Mouse (Mus musculus): ENCODE results near the gene Slc47a1.

The Slc47a1 gene

DNA sequence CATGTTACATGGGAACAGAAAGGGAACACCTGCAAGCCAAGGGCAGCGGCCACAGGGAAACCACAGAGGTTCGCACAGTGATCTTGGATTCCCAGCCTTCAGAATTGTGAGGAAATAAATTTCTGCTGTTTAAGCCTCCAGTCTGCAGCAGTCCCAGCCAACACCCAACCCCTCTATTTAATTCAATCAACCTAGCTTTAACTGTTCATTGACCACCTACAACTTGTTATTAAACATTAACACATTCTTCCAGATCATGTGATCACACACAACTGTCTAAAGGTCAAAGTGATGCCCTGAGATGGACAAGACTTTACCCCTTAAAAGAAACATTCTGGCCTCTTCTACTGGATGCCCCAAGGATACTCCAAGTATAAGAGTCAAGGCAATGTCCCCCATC is 9.5 kb downstream of the Slc47a1 start:
- DNase-seq = no peak

GRCm38 (mm10) chr11:61366517-61367273 is 11.4 kb downstream of the Slc47a1 start:
- no peak for DNase-seq

DNA sequence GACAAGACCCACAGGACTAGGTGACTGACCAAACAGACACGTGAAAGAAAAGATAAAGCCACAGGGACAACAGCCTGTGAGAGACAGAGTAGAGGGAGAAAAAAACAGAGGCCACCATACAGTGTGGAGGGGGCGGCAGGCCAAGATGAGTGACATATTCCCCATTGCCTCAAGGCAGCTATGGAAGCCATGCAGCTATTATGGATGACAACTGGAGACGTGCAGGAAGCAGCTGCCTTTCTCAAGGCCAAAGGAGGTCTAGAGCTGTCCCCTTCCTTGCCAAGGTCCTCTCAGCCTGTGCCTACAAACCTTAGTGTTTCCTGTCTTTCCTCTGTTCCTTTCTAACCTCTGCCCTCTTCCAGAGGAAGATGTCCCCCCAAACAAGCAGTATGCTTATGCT is 12.2 kb downstream of the Slc47a1 start:
- DNase-seq = no peak

DNA sequence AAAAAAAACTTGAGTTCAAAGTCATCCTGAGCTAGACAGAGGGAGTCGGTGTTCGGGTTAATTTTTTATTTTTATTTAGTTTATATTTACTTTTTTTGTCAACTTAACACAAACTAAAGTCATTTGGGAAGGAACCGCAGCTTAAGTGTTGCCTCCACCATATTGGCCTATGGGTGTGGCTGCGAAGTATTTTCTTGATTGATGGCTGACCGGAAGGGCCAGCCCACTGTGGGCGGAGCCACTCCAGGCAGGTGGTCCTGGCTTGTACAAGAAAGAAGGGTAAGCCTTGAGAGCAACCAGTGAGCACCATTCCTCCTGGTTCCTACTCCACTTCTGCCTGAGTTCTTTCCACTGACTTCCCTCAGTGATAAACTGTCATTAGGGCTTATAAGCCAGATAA is 14.0 kb downstream of the Slc47a1 start:
- no peak for DNase-seq

GRCm38 (mm10) chr11:61361515-61362190 is 16.5 kb downstream of the Slc47a1 start:
- DNase-seq = no peak

DNA sequence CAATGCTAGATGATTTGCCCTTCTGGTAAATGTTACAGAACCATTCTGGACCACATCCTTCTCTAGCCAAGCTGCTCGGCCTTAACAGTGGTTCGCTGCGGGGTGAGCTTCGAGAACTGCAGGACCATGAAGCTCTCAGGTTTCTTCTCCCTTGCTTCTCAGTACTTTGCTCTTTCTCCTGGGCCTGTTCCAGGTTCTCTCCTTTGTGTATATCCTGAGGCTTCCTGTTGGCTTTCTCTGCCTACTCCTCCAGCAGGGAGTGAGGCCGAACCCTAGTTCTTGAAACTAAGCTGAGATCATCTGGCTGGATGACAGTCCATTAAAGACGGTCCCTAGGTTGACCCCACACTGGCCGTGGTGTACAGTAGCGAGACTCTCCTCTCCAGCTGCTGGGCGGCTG is 21.5 kb downstream of the Slc47a1 start:
- DNase-seq = no peak

- no peak for DNase-seq
Observed at GRCm38 (mm10) chr11:61356111-61356510, 22.0 kb downstream of the Slc47a1 start.

- no peak for DNase-seq
Observed at GRCm38 (mm10) chr11:61355351-61355750, 22.8 kb downstream of the Slc47a1 start.

GRCm38 (mm10) chr11:61354346-61354745 is 23.8 kb downstream of the Slc47a1 start:
- no peak for DNase-seq

DNA sequence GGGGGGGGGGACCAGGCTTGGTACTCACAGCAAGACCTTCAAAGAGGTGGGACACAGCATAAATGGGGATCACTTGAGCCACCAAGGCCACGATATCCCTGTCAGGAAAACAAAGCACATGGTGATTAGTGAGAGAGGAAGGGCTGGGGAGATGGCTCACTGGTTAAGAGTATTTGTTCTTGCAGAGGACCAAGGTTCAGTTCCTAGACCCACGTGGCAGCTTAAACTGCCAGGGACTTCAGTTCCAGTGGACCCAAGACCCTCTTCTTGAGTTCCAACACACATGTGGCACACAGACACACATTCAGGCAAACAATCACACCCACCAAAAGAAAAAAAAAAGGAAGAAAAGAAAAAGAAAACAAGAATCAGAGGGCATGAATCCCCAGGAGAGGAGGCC is 25.1 kb downstream of the Slc47a1 start:
- no peak for DNase-seq

DNA sequence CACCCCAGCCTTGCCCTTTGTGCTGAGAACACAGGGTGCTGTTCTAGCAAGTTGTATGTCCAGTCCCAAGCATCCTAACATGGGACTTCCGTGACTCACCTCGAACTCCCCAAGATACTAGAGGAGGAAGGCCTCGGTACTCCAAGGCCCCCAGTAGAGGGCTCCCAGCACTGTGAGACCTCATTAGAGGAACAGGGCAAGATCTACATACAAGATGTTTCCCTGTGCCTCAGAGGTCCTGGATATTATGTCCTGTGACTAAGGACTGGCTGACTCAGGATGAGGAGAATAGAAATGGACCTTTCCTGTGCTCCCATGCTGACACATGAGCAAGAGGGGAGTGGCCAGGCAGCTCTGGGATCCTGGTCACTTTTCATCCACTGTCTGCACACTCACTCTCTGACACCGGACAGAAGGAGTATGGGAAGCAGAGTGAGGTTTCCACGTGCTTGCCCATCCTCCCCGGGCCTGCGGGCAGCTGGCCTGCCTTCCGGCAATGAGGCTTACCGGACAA is 25.9 kb downstream of the Slc47a1 start:
- DNase-seq = no peak

DNA sequence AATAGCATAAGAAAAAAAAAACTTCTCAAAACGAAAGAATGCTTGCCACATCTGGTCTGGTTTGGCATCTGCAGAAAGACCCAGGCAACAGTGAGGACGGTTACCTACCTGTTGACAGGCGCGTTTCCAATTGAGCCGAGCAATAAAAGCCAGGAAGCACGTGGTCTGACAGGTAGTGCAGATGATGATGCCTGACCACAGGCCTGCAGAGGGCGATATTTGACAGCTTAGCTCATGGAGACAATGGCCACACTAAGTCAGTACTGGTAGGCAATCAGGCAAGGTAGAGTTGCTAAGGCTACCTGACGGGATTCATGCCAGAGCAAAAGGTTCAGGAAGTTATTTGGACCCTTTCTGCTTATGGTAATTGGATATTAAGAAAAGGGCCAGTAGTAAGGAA is 28.8 kb downstream of the Slc47a1 start:
- peak; percentile 87 for DNase-seq

GRCm38 (mm10) chr11:61346133-61346532 is 32.0 kb downstream of the Slc47a1 start:
- DNase-seq = no peak

- peak; percentile 65 for DNase-seq
Observed at GRCm38 (mm10) chr11:61342505-61343420, 35.4 kb downstream of the Slc47a1 start, which contains the start of gene Slc47a2. Gene Slc47a2 (minus strand): TSS chr11:61342860.

DNA sequence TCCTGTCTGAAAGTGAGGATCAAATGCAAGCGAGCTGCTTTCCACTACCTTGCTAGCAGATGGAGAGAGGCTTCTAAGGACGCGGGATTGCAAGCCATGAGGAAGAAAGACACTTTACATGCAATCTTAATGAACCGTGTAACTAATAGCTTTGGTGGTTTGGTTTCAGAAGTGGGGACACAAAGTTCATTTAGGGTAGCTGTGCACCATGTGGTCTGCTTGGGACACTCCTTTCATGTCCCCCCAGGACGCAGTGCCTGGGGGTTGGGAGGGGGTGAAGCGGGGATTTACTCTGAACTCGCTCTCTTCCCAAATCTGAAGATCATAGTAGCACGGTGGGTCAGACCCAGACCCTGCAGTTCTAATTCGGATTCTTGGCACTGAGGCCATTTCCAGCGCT is 36.2 kb downstream of the Slc47a1 start:
- DNase-seq = no peak

- no peak for DNase-seq
Observed at GRCm38 (mm10) chr11:61341233-61341632, 36.9 kb downstream of the Slc47a1 start.

DNA sequence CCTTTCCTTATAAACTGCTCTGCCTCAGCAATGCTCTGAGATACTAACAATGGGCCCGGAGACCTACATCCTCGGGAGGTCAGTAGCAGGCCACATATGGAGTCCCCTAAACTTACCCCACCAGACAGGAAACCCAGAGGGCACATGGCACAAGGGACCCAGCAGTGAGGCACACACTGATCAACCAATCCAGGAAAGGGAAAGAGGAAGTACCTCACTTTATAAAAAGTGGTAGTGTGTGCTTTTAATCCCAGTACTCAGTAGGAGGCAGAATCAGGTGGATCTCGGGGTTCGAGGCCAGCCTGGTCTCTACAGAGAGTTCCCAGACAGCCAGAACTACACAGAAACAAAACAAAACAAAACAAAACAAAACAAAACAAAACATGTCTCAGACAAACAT is 37.8 kb downstream of the Slc47a1 start:
- DNase-seq = no peak

DNA sequence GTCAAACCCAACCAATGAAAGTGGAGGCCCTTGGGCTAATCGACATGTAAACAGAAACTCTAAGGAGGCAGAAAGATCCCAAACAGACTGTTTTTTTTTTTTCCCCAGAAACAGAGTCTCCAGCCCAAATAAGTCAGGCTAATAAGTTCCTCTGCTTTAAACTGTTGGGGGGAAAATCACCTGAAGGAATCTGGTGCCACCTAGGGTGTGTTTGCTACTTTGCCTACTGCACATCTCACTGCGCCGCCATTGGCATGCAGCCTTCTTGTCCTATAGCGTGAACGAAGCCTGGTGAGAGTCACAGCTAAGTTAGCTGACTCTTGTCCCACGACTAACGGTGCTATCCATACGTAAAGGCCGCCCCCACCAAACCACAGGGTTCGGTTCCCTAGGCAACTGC is 40.6 kb downstream of the Slc47a1 start:
- peak; percentile 58 for DNase-seq

DNA sequence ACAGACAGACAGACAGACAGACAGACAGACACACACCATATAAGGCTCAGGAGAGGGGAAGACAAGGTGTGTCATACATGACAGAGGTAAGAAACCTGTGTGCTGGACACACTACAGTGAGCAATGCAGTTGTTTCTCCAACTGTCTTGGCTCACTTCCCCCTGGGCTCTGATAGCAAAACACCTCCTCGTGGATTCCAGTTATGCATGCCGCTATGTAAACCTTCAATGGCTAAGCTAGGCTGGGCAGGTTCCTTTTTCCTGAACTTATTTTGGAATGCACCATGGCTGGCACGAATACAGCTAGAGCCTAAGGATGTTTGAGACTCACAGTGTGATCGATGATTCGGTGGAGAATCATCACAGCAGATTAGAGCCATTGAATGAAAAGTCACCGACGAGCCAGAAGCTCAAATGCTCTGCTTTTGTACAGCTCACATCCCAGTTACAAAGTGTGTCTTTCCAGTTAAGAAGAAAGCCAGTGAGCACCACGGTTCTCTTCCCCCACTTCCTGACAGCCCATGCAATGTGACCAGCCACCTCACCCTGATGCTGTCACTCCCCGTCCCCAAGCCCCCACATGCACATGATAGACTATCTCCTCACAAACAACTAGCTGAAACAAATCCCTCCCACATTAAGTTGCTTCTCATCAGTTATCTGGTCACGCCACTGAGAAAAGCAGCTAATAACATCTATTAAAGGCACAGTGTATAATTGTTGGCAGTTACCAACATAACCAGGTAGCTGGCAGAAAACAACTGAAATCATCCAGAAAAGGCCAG is 57.0 kb downstream of the Slc47a1 start:
- DNase-seq = no peak

GRCm38 (mm10) chr11:61319923-61320567 is 58.1 kb downstream of the Slc47a1 start:
- DNase-seq = peak; percentile 15

DNA sequence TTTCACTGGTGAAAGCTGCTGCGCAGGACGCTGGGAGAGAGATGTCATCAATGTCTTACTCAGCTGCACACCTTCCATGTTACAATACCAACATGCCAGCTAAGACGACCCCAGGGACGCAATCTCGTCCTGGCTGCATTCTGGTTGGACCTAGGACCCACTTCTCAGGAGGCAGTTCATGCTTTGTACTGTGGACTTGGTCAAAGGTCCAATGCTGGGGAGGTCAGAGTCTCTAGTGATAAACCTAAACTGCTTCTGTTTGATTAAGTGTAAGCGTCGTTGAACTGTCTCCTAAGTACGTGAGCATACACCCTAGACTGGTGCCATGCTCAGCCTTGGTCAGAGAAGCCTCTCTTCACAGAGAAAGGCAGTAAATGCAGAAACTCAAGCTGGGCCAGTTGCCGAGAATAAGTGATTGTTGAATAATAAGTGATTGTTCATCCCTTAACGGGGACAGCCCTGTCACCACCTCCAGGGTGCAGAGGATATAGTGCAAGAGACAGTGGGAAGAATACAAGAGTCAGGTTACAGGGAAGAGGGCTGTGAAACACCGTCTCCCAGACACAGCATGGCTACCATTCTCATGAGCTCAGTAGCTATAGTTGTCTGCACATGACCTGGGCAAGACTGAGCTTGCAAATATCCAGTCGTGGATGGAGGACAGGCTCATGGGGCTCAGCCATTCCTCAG is 58.8 kb downstream of the Slc47a1 start:
- DNase-seq = peak; percentile 30
